Mouse (Mus musculus): Measurements from ENCODE around the gene Gm28168. TPM values are rescaled to one million over a fixed set of nuclear protein-coding genes. Genes with fewer than 3 reads are reported as not detected.

Gene Gm28168
- total RNA-seq (2023), result not detected

GRCm38 (mm10) chr1:117927715-117928114 is at the start of gene Gm28168:
Gene Gm28168, plus strand, starts transcription at chr1:117928015.

GRCm38 (mm10) chr1:117965639-117966038 is 37.8 kb downstream of the Gm28168 start, which contains the start of gene Gm7145:
Gene Gm7145, plus strand, starts transcription at chr1:117965939.

Other genes with a start within 250 kb of the Gm28168 start
- not detected for gene Gm28363, start 230.9 kb upstream of the Gm28168 start, total RNA-seq (2023)
- gene B020011L13Rik, start 146.9 kb upstream of the Gm28168 start, total RNA-seq (2023), result not detected
- gene Gm28360, start 97.9 kb upstream of the Gm28168 start, total RNA-seq (2023), result not detected
- not detected for gene Gm7145, start 37.9 kb downstream of the Gm28168 start, total RNA-seq (2023)
- not detected for gene Gm29106, start 248.5 kb downstream of the Gm28168 start, total RNA-seq (2023)